Mouse (Mus musculus): ENCODE measurements around the gene Trmt2b.
"Not testable (repeated sequence)": the region's sequence is repeated elsewhere in the genome, so short reads cannot be mapped to it uniquely, and the experiment has no call there.

Gene Trmt2b

GRCm38 (mm10) chrX:134276275-134277160 lies at the start of gene Trmt2b:
Gene Trmt2b (minus strand): TSS chrX:134276984.
- peak; percentile 59 for DNase-seq (ENCODE audit: low spot score)

DNA sequence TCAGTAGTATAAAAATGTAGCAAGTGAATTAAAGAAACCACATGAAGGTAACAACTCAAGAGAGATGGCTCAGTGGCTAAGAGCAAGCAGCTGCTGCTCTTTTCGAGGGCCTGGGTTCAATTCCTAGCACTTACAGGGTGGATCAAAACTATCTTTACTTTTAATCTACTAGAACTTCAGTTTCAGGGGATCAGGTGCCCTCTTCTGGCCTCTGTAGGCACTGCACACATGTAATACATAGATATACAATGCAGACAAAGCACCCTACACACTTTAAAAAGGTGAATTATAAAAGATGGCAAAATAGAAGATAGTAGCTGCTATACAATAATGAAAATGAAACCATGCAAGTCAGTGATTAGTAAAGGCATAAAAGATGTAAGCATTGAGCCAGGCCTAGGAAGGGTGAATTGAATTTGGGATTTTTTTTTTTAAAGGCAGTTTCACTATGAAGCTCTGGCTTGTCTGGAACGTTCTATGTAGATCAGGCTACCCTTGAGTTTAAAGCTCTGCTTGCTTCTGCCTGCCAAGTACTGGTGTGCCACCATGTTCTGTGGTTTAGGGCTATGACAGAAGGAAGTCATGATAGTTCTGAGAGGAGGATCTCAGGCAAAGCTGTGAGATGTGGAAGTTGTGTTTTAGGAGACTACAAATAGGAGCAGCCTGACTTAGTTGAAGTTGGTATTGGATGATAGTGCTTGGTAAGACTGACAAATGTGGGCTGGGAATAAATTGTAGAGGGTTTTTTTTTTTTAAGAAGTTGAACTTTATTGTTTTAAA lies 42.6 kb upstream of the Trmt2b start:
- peak; percentile 46 for DNase-seq (ENCODE audit: low spot score)

DNA sequence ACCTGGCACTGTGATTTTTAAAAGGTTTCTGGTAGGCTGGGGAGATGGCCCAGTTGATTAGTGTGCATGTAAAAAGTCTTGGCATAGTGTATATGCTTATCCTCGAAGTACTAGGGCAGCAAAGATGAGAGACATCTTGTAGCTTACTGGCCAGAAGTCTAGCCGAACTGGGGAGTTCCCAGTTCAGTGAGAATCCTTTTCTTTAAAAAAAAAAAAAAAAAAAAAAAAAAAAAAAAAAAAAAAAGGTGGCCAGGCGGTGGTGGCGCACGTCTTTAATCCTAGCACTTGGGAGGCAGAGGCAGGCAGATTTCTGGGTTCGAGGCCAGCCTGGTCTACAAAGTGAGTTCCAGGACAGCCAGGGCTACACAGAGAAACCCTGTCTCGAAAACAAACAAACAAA lies 34.4 kb upstream of the Trmt2b start:
- not testable (repeated sequence) for DNase-seq (ENCODE audit: low spot score)

- DNase-seq (ENCODE audit: low spot score): no peak
Observed at GRCm38 (mm10) chrX:134308275-134308634, 31.5 kb upstream of the Trmt2b start.

GRCm38 (mm10) chrX:134307534-134308274 lies 30.9 kb upstream of the Trmt2b start, which contains the start of gene Cenpi:
Gene Cenpi (plus strand): TSS chrX:134308084.
- DNase-seq (ENCODE audit: low spot score): peak; percentile 90

DNA sequence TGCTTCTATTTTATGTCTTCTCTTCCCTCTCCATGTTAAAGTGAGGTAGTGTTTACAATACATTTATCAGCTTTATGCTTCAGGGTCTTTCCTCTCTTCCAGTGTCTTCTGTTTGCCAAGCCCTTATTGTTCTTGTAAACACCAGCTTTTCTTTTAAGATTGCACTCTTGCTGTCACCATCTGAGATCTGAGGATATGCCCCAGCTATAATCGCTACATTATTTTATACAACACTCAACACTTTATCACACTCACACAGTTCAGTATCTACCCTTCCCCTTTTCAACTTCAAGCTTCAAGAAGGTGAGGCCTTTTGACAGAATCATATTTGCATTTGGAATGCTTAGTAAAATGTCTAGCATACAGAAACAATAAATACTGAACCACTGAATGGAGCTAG lies 26.5 kb upstream of the Trmt2b start:
- no peak for DNase-seq (ENCODE audit: low spot score)

- peak; percentile 6 for DNase-seq (ENCODE audit: low spot score)
Observed at GRCm38 (mm10) chrX:134300219-134300618, 23.4 kb upstream of the Trmt2b start.

DNA sequence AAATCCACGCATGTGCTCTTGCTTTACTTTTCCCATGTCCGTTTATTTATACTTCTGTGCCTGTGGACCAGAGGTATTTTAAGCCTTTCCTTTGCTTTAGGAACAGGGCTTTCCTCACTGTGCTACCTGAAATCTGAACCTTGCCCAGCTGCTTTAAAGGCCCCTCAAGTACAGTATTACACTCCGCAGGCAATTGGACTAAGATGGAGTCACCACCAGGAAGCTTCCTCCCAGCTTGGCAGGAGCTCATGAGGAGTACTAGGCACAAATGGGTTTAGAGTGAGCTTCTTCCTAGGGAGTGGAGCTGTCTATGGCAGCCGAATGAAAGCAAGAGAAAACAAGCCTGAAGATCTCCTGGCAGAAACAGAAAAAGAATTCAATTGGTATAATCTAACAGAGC lies 20.4 kb upstream of the Trmt2b start:
- peak; percentile 3 for DNase-seq (ENCODE audit: low spot score)

GRCm38 (mm10) chrX:134296737-134297136 lies 20.0 kb upstream of the Trmt2b start:
- peak; percentile 30 for DNase-seq (ENCODE audit: low spot score)

- DNase-seq (ENCODE audit: low spot score): peak; percentile 10
Observed at GRCm38 (mm10) chrX:134296301-134296700, 19.5 kb upstream of the Trmt2b start.

DNA sequence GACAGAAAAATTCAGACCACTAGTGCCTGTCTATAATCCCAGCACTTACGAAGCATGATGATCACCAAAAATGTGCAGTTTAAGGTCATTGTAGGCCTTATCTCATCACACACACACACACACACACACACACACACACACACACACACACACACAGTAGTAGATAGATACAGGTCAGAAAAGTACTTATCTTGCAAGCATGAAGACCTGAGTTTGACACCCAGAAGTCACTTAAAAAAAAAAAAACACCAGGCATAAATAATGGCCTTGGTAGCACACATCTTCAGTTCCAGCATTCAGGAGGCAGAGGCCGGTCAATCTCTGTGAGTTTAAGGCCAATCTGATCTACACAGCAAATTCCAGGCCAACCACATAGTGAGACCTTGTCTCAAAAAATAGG lies 10.5 kb upstream of the Trmt2b start:
- no peak for DNase-seq (ENCODE audit: low spot score)

- no peak for DNase-seq (ENCODE audit: low spot score)
Observed at GRCm38 (mm10) chrX:134285791-134286190, 9.0 kb upstream of the Trmt2b start.

- DNase-seq (ENCODE audit: low spot score): no peak
Observed at GRCm38 (mm10) chrX:134285102-134285501, 8.3 kb upstream of the Trmt2b start.

DNA sequence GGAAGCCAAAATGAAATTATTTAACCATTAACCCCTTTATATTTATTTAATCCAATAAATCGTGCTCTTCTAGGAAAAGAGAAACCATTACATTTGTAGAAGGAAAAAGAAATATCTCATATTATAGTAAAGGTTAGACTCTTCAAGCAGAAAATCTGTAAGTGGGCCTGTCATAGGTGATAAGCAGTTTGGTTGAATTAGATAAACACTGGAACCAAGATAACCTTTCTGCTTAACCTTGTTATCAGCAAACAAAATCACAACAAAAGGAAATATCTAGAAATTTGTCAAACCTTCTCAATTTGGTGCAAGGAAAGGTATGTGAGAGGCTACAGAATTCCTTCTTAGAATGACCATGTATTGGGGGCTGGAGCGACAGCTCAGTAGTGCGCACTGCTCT lies 3.7 kb upstream of the Trmt2b start:
- no peak for DNase-seq (ENCODE audit: low spot score)

GRCm38 (mm10) chrX:134275715-134276114 lies 1.1 kb downstream of the Trmt2b start:
- no peak for DNase-seq (ENCODE audit: low spot score)

DNA sequence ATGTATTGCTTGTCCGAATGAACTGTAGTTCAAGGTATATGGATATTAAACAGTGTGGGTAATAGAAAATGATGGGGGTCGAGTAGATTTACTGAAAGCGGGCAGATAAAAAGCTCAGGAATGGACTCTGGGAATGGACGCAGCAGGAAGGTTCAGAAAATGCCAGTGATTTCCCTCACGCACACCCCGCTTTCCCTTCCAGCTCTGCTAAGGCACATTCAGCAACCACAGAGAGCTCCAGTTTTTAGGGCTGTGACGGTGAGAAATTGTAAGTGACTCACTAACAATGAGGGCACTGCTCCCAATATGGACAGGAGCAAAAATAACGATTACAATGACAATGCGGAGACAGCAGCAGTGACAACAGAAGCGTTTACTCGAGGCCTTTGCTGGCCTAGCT lies 14.7 kb downstream of the Trmt2b start:
- DNase-seq (ENCODE audit: low spot score): no peak

DNA sequence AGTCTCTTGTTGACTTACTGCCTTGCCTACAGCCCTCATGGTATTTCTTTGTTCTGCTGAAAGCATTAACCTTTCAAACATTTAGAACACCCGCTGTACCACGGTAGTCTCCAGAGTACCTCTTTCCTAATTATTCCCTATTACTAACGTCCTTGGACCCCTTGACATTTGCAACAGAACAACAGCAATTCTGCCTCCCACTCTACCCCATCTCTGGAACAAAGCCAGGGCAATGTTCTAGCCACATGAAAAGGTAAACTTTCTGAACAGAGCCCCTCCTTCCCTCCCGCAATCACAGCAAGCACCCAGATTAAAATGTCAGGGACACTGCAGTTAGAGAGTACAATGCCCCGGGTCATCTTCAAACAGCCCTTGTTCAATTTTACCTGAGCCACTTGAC lies 15.6 kb downstream of the Trmt2b start:
- DNase-seq (ENCODE audit: low spot score): no peak

GRCm38 (mm10) chrX:134248202-134248601 lies 28.6 kb downstream of the Trmt2b start:
- DNase-seq (ENCODE audit: low spot score): no peak

GRCm38 (mm10) chrX:134245946-134246345 lies 30.8 kb downstream of the Trmt2b start:
- no peak for DNase-seq (ENCODE audit: low spot score)

DNA sequence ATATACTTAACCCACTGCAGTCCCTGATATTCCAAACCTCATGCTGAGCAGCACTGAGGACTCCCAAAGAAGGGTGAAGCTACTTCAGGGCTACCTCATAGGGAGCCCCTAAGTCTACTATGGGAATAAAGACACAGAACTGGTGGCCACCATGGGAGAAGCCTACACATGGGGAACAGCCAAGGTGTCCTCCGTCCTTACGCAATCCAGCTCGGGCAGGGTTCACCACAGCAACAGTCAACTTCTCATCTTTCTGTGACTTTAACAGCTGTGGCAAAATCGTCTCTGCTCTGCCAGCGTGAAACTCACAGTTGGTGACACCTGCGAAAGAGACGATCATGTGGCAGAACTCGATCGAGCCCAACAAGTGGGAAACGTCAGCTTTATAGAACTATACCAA lies 38.5 kb downstream of the Trmt2b start:
- no peak for DNase-seq (ENCODE audit: low spot score)

DNA sequence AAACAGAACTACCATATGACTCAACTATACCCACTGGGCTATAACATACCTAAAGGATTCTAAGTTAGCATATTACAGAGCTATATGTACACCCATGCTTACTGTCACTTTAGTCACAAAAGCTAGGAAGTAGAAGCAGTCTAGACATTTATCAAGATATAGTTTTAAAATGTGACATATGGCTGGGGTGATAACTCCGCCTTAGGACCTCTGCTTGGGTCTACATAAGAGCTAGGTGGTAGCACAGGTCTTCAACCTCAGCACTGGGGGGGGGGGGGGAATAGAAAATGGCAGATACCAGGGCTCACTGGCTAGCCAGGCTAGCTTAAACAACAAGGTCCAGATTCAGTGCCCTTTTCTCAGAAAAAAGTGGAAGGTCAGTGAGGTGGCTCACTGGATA lies 43.7 kb downstream of the Trmt2b start:
- no peak for DNase-seq (ENCODE audit: low spot score)

GRCm38 (mm10) chrX:134221856-134222255 lies 54.9 kb downstream of the Trmt2b start, which contains the start of gene Nox1:
Gene Nox1 (minus strand): TSS chrX:134221956.
- no peak for DNase-seq (ENCODE audit: low spot score)

Data from retina, embryonic 14.5 days (tissue).